Mouse (Mus musculus) embryonic facial prominence, embryonic 11.5 days (tissue): ENCODE data around the gene Katna1. TPM values are rescaled to one million over a fixed set of nuclear protein-coding genes. Genes with fewer than 3 reads are reported as not detected.
"Not testable (repeated sequence)": the region's sequence is repeated elsewhere in the genome, so short reads cannot be mapped to it uniquely, and the experiment has no call there.

Source experiments
- ATAC-seq: fragments of 200-750 bp; cut with Nextera tagmentation; replicated peaks from 2 replicates; pipeline ENCODE4 v1.8.0; 2017; ENCODE audit warnings: low read depth; ENCODE audit not compliant: insufficient number of reproducible peaks, low FRiP score, low TSS enrichment
- DNase-seq: peaks from one replicate; pipeline ENCODE4 v3.0.0-alpha.2; 2015; ENCODE audit warnings: low spot score
- H3K27ac ChIP-seq: fragments of 300-500 bp; sonication (generic); replicated peaks from 2 replicates; pipeline ENCODE4 v1.5.1; 2014; ENCODE audit warnings: mild to moderate bottlenecking, low read depth, low read length, control low read depth
- H3K27me3 ChIP-seq: fragments of 300-500 bp; sonication (generic); 2 replicates; pipeline ENCODE4 v1.6.1; 2014; ENCODE audit warnings: mild to moderate bottlenecking, low read length, moderate library complexity, mixed read lengths; ENCODE audit not compliant: control insufficient read depth, insufficient read depth
- H3K36me3 ChIP-seq: fragments of 300-500 bp; sonication (generic); replicated peaks from 2 replicates; pipeline ENCODE4 v1.6.1; 2014; ENCODE audit warnings: low read depth, mild to moderate bottlenecking, low read length, moderate library complexity, mixed read lengths; ENCODE audit not compliant: control insufficient read depth, insufficient read depth
- H3K4me1 ChIP-seq: fragments of 300-500 bp; sonication (generic); 2 replicates; pipeline ENCODE4 v1.6.1; 2014; ENCODE audit warnings: low read length, mixed read lengths; ENCODE audit not compliant: control insufficient read depth, insufficient read depth
- H3K4me2 ChIP-seq: fragments of 300-500 bp; sonication (generic); 2 replicates; pipeline ENCODE4 v1.6.1; 2014; ENCODE audit warnings: low read depth, mild to moderate bottlenecking, control low read depth, low read length, moderate library complexity
- H3K4me3 ChIP-seq: fragments of 300-500 bp; sonication (generic); 2 replicates; pipeline ENCODE4 v1.5.1; 2014; ENCODE audit warnings: low read depth, low read length, control low read depth
- H3K9ac ChIP-seq: fragments of 300-500 bp; sonication (generic); replicated peaks from 2 replicates; pipeline ENCODE4 v1.6.1; 2014; ENCODE audit warnings: mild to moderate bottlenecking, control low read depth, low read length
- H3K9me3 ChIP-seq: fragments of 300-500 bp; sonication (generic); replicated peaks from 2 replicates; pipeline ENCODE4 v1.6.1; 2016; ENCODE audit warnings: mild to moderate bottlenecking, low read length, inconsistent platforms, mixed read lengths; ENCODE audit not compliant: control insufficient read depth
- WGBS: fragments of 180-500 bp; shearing (Covaris S2); extraction: QIAGEN DNeasy Blood & Tissue Kit; methylation state at CpG from one replicate; pipeline ENCODE4 v1.1.7; 2014; 5-methylcytosine and 5-hydroxymethylcytosine counted together
- polyA plus RNA-seq: library from polyadenylated mRNA; unstranded; fragments of >200 nt; fragmentation: Nextera tagmentation; extraction: Ambion mirVana; gene quantifications from 2 replicates; pipeline ENCODE4 v1.2.1, GENCODE M21; 2014

Gene Katna1
- polyA plus RNA-seq, 1 experiment from 2014 or later: 83.5 TPM

GRCm38 (mm10) chr10:7737914-7738313 is 12.1 kb downstream of the Katna1 start:
- no peak for DNase-seq
- Histone ChIP-seq H3K4me2 (no peak overlapping the region), H3K27ac (no peak overlapping the region), H3K4me3 (no peak overlapping the region), H3K9me3 (no peaks in the 10 kb centered on the region), H3K9ac (no peak overlapping the region), H3K36me3 (no peaks in the 10 kb centered on the region), H3K27me3 (no peaks in the 10 kb centered on the region), H3K4me1 (no peaks in the 10 kb centered on the region)
- ATAC-seq: no peak
- 82% methylated on average over 3 of the region's 3 CpGs for WGBS

GRCm38 (mm10) chr10:7745528-7745927 is 19.7 kb downstream of the Katna1 start:
- H3K9ac ChIP-seq, H3K27ac ChIP-seq: not testable (repeated sequence)

DNA sequence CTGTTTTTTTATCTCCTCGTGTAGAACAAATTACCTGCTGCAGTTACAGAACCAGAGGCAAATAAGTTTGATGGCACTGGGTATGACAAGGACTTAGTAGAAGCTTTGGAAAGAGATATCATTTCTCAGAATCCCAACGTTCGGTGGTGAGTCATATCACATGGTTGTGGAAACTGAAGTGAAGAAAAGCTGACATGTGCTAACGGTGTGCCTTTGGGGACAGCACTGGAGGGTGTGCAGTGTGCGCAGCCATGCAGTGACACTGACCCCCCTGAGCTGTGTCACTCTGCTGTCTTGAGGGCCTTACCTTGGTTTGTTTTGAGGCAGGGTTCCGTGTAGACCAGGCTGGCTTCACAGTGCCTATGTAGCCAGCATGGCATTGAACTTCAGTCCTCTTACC is 23.0 kb downstream of the Katna1 start:
- DNase-seq (no peak), ATAC-seq (no peak)
- no peak overlapping the region for H3K4me3 ChIP-seq
- H3K4me1 ChIP-seq: no peaks in the 10 kb centered on the region
- peaks cover 6% of the 10 kb centered on the region for H3K36me3 ChIP-seq
- no peak overlapping the region for H3K27ac ChIP-seq
- no peak overlapping the region for H3K4me2 ChIP-seq
- H3K27me3 ChIP-seq: no peaks in the 10 kb centered on the region
- H3K9ac ChIP-seq: no peak overlapping the region
- H3K9me3 ChIP-seq: no peaks in the 10 kb centered on the region
- WGBS: 92% methylated on average over 6 of the region's 6 CpGs

More at GRCm38 (mm10) chr10:7745528-7745927, 19.7 kb downstream of the Katna1 start:
- not testable (repeated sequence) for H3K4me1 ChIP-seq, DNase-seq, ATAC-seq, H3K4me2 ChIP-seq, H3K4me3 ChIP-seq, H3K36me3 ChIP-seq, H3K9me3 ChIP-seq, H3K27me3 ChIP-seq
- whole genome bisulfite sequencing: 95% methylated on average over 6 of the region's 6 CpGs

DNA sequence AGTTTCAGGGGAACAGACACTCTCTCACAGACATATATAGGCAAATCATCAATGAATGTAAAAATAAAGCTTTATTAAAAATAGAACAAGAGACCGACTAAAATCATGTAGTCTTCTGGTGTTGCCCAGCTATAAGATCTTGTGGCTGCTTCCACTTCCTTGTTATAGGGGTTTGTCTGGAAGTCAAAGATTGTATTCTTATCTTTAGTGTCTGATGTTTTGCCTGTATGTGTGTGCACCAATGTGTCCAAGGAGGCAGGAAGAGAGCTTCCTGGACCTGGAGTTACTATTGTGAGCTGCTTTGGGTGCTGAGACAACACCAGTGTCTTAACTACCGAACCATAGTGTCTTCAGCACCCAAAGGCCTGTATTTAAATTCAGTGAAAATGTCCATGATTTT is 31.7 kb downstream of the Katna1 start:
- Histone ChIP-seq H3K36me3 (peaks cover 7% of the 10 kb centered on the region), H3K4me1 (no peaks in the 10 kb centered on the region)

GRCm38 (mm10) chr10:7772346-7772745 is 46.5 kb downstream of the Katna1 start:
- H3K36me3 ChIP-seq: peaks cover 5% of the 10 kb centered on the region
- no peak for DNase-seq
- no peak for ATAC-seq
- H3K27me3 ChIP-seq: no peaks in the 10 kb centered on the region
- H3K9me3 ChIP-seq: no peaks in the 10 kb centered on the region
- no peak overlapping the region for H3K4me3 ChIP-seq
- no peak overlapping the region for H3K9ac ChIP-seq
- WGBS: 95% methylated on average over 4 of the region's 4 CpGs
- no peak overlapping the region for H3K4me2 ChIP-seq
- H3K27ac ChIP-seq: no peak overlapping the region
- no peaks in the 10 kb centered on the region for H3K4me1 ChIP-seq

More for the DNA sequence above, 31.7 kb downstream of the Katna1 start:
- Histone ChIP-seq H3K9ac (no peak overlapping the region), H3K27me3 (no peaks in the 10 kb centered on the region), H3K27ac (no peak overlapping the region), H3K4me2 (no peak overlapping the region), H3K9me3 (no peaks in the 10 kb centered on the region), H3K4me3 (no peak overlapping the region)
- 96% methylated on average over 2 of the region's 2 CpGs for WGBS
- no peak for DNase-seq
- no peak for ATAC-seq

DNA sequence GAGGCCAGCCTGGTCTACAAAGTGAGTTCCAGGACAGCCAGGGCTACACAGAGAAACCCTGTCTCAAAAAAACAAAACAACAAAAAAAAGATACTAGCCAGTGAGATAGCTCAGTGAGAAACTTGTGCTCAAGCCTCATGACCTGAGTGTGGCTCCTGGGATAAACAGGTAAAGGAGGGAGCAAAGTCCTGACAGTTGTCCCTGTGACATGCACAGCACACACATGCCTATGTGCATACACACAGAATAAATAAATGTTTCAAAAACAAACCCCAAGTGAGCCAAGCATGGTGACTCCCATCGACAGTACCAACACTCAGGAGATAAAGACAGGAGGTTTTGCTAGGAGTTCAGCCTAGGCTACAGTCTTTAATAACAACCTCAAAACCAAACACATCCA is 47.0 kb downstream of the Katna1 start:
- no peak for ATAC-seq
- Histone ChIP-seq H3K4me2 (no peak overlapping the region), H3K9me3 (no peaks in the 10 kb centered on the region), H3K4me1 (no peaks in the 10 kb centered on the region), H3K27ac (no peak overlapping the region), H3K27me3 (no peaks in the 10 kb centered on the region), H3K36me3 (peaks cover 5% of the 10 kb centered on the region), H3K9ac (no peak overlapping the region), H3K4me3 (no peak overlapping the region)
- WGBS: 94% methylated on average over 1 of the region's 1 CpGs
- DNase-seq: no peak

DNA sequence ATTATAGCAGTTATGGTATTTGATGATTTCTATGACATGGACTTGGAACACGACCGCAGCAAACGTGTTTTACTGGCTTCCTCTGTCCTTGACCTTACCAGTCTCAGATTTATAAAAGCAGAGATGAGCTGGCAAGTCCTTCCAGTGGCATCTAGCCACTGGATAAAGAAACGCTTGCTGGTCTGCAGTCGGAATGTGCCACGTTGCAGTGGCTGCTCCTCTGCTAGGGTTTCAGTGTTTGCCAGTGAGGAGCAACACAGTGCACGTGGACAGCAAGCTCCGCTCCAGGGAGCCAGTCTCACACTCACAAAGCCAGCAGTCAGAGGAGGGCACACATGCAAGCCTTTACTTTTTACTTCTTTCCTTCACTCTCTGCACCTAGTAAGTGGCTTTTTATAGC is 49.6 kb downstream of the Katna1 start:
- no peaks in the 10 kb centered on the region for H3K27me3 ChIP-seq
- DNase-seq (no peak), ATAC-seq (no peak)
- H3K9me3 ChIP-seq: no peaks in the 10 kb centered on the region
- H3K27ac ChIP-seq: no peak overlapping the region
- H3K9ac ChIP-seq: no peak overlapping the region
- no peak overlapping the region for H3K4me2 ChIP-seq
- H3K36me3 ChIP-seq: peaks cover 5% of the 10 kb centered on the region
- no peak overlapping the region for H3K4me3 ChIP-seq
- no peaks in the 10 kb centered on the region for H3K4me1 ChIP-seq
- 91% methylated on average over 8 of the region's 8 CpGs for WGBS

DNA sequence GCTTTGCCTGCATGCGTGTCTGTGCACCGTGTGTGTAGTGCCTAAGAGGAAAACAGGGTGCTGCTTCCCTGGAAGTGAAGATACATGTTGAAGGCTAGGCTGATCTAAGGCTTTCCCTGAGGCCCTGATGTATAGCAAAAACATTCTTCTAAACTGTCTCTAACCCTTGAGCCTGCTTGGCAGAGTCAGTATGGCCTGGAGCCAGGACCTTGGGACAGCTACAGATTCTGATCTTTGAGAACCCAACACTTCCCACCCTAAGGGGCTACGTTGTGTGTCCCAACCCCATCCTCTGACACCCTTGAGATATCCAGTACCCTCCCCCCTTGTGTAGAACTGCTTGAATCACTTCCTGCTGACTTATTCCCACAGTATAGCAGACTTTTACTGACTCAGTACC is 52.6 kb downstream of the Katna1 start:
- 91% methylated on average over 3 of the region's 3 CpGs for WGBS

More for the DNA sequence above, 52.6 kb downstream of the Katna1 start:
- Histone ChIP-seq H3K27ac (no peak overlapping the region), H3K4me2 (no peak overlapping the region), H3K27me3 (no peaks in the 10 kb centered on the region), H3K4me1 (no peaks in the 10 kb centered on the region), H3K36me3 (peaks cover 5% of the 10 kb centered on the region; the same call in 1 of the 2 replicates), H3K9me3 (no peaks in the 10 kb centered on the region), H3K4me3 (no peak overlapping the region), H3K9ac (no peak overlapping the region)
- ATAC-seq: no peak
- no peak for DNase-seq
